Mouse (Mus musculus): ENCODE results near the gene Rhoc.
"Not testable (repeated sequence)": the region's sequence is repeated elsewhere in the genome, so short reads cannot be mapped to it uniquely, and the experiment has no call there.

Rhoc gene

DNA sequence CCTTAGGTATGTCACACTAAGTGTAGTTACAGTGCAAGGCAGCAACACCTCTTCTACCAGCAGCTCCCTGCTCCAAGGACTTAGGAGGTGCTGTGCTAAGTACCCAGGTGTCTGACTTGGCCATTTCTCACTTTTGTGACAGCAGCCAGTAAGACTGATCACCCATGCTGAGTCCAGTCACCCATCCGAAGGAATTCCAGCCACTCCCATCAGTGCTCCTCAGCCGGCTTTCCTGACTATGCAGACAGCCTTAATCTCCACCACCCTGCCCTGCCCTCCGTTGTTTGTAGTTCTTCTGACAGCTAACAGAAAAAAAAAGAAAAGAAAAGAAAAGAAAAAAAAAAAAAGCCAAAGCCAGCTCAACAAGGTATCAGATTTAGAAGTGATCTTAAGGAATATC lies 23.6 kb downstream of the Rhoc start:
- in situ Hi-C loops (cut with MboI; ENCODE audit: unreplicated experiment in 2 of 2), result no loop called here

GRCm38 (mm10) chr3:104812254-104812653 lies 24.1 kb downstream of the Rhoc start:
- in situ Hi-C loops (cut with MboI; ENCODE audit: unreplicated experiment in 2 of 2), result no loop called here

- in situ Hi-C loops (cut with MboI; ENCODE audit: unreplicated experiment in 2 of 2), result not testable (repeated sequence)
Observed at GRCm38 (mm10) chr3:104813227-104813626, 25.1 kb downstream of the Rhoc start.

DNA sequence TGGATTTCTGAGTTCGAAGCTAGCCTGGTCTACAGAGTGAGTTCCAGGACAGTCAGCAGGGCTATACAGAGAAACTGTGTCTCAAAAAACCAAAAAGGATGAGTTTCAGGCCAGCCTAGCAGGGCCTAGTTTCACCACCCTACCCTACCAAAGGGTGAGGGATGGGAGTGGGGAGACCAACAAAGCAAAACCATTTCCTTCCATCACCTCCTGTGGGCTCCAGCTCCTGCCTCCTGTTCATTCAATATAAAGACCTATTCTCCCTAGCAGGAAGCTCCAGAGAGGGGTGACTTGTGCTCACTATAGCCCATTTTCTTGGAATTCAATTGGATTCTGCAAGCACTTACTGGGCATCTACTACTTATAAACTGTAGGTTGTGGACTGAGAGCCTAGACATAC lies 26.6 kb downstream of the Rhoc start:
- in situ Hi-C loops (cut with MboI; ENCODE audit: unreplicated experiment in 2 of 2), result no loop called here

- in situ Hi-C loops (cut with MboI; ENCODE audit: unreplicated experiment in 2 of 2), result no loop called here
Observed at GRCm38 (mm10) chr3:104815346-104815745, 27.2 kb downstream of the Rhoc start.

- in situ Hi-C loops (cut with MboI; ENCODE audit: unreplicated experiment in 2 of 2), result no loop called here
Observed at GRCm38 (mm10) chr3:104816130-104816529, 28.0 kb downstream of the Rhoc start.

GRCm38 (mm10) chr3:104817481-104817990 lies 29.4 kb downstream of the Rhoc start:
- in situ Hi-C loops (cut with MboI; ENCODE audit: unreplicated experiment in 2 of 2), result no loop called here

DNA sequence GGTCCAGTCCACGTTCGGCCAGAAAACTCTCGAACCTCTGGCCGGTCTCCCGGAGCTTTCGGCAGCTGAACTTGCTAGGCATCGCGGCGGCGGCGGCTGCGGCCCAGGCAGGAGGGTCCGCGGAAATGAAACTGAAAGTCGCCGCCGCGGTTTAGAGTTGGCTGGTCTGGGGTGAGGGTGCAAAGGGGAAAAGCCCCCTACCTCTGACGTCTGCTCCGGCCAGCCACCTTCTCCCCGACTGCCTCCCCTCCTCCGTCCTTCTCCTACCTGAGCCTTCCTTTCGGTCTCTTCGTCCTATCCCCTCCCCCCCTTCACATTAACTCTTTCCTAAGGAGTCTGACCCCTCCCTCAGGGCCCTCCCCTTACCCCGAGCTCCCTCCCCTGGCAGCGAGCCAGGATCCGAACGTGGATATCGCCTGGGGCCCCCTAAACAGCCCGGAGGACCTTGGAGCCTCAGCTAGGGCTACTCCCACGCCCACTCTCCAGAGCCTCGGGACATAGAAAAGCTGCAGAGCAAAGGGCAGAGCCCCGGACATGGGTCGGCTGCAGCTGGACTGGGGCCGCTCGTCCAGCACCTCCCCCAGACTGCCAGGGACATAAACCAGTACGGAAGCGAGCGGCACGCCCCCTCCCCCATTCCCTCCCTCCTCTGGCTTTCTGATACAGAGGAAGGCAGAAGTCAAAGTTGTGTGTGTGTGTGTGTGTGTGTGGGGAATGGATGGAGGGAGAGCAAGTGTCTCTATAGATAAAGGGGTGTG lies 30.0 kb downstream of the Rhoc start, which contains the start of gene Mov10:
Mov10 (minus strand) TSS at position 573 of the 758 bp plus-strand sequence.
- in situ Hi-C loops (cut with MboI; ENCODE audit: unreplicated experiment in 2 of 2), result no loop called here

GRCm38 (mm10) chr3:104818749-104819134 lies 30.6 kb downstream of the Rhoc start:
- in situ Hi-C loops (cut with MboI; ENCODE audit: unreplicated experiment in 2 of 2), result no loop called here

GRCm38 (mm10) chr3:104820426-104820825 lies 32.3 kb downstream of the Rhoc start:
- in situ Hi-C loops (cut with MboI; ENCODE audit: unreplicated experiment in 2 of 2), result no loop called here

DNA sequence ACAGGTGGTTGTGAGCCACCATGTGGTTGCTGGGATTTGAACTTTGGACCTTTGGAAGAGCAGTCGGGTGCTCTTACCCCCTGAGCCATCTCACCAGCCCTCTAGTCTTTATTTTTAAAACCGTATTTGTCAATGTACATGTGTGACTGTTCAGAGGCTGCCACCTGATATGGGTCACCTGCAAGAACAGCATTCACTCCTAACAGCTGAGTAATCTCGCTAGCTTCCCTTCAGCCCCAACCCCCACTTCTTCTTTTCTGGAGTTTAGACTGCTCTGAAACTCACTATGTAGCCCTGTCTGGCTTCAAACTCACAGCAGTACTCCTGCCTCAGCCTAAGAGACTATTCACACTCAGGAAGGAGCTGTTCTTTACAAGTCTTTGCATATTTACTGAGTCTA lies 34.2 kb downstream of the Rhoc start:
- in situ Hi-C loops (cut with MboI; ENCODE audit: unreplicated experiment in 2 of 2), result no loop called here

DNA sequence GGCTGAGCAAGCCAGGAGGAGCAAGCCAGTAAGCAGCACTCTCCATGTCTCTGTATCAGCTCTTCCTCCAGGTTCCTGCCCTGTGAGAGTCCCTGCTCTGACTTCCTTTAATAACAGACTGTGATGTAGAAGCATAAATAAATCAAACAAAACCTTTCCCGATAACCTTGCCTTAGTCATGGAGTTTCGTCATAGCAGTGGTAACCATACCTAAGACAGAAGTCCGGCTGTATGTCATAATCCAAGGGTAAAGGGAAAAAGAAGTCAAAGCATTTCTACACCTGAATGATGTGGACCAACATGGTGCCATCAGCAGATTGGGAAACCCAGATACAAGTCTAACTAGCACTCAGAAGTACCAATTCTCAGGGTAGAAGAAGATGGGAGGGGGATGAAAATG lies 47.6 kb downstream of the Rhoc start:
- in situ Hi-C loops (cut with MboI; ENCODE audit: unreplicated experiment in 2 of 2), result loop anchor here in 1 of 2 experiments (25.0 kb wide), 1 partner anchor 1798 kb away; no protein-coding TSS in a partner anchor

GRCm38 (mm10) chr3:104841049-104841448 lies 52.9 kb downstream of the Rhoc start:
- in situ Hi-C loops (cut with MboI; ENCODE audit: unreplicated experiment in 2 of 2), result loop anchor here in 1 of 2 experiments (25.0 kb wide), 1 partner anchor 1804 kb away; no protein-coding TSS in a partner anchor

Measured in v-Abl transformed pro-B cells (cell line).